Mouse (Mus musculus) midbrain, embryonic 11.5 days (tissue): ENCODE results near the gene Papola. TPM values are rescaled to one million over a fixed set of nuclear protein-coding genes. Genes with fewer than 3 reads are reported as not detected.

ENCODE experiments used
- ATAC-seq: fragments of 200-750 bp; cut with Nextera tagmentation; 2 replicates; pipeline ENCODE4 v1.8.0; 2017; ENCODE audit warnings: moderate TSS enrichment, moderate library complexity; ENCODE audit not compliant: low FRiP score
- DNase-seq: peaks from one replicate; pipeline ENCODE4 v3.0.0; 2015; ENCODE audit warnings: low spot score; ENCODE audit errors: missing footprints
- H3K27ac ChIP-seq: fragments of 300-500 bp; sonication (generic); 2 replicates; pipeline ENCODE4 v1.5.1; 2014; ENCODE audit warnings: low read depth, low read length
- H3K27me3 ChIP-seq: fragments of 300-500 bp; sonication (generic); 2 replicates; pipeline ENCODE4 v1.6.1; 2014; ENCODE audit warnings: mild to moderate bottlenecking, low read length, moderate library complexity, mixed read lengths; ENCODE audit not compliant: control insufficient read depth, insufficient read depth
- H3K36me3 ChIP-seq: fragments of 300-500 bp; sonication (generic); 2 replicates; pipeline ENCODE4 v1.6.1; 2014; ENCODE audit warnings: mild to moderate bottlenecking, low read length, moderate library complexity, mixed read lengths; ENCODE audit not compliant: control insufficient read depth, insufficient read depth
- H3K4me1 ChIP-seq: fragments of 300-500 bp; sonication (generic); 2 replicates; pipeline ENCODE4 v1.6.1; 2014; ENCODE audit warnings: low read length; ENCODE audit not compliant: control insufficient read depth, insufficient read depth
- H3K4me2 ChIP-seq: fragments of 300-500 bp; sonication (generic); 2 replicates; pipeline ENCODE4 v1.6.1; 2014; ENCODE audit warnings: mild to moderate bottlenecking, moderate library complexity
- H3K4me3 ChIP-seq: fragments of 300-500 bp; sonication (generic); 2 replicates; pipeline ENCODE4 v1.5.1; 2014; ENCODE audit warnings: low read depth, low read length
- H3K9ac ChIP-seq: fragments of 300-500 bp; sonication (generic); 2 replicates; pipeline ENCODE4 v1.6.1; 2014; ENCODE audit warnings: low read length
- H3K9me3 ChIP-seq: fragments of 300-500 bp; sonication (generic); 2 replicates; pipeline ENCODE4 v1.6.1; 2016; ENCODE audit warnings: low read length; ENCODE audit not compliant: control insufficient read depth
- WGBS: fragments of 180-500 bp; shearing (Covaris S2); extraction: QIAGEN DNeasy Blood & Tissue Kit; methylation state at CpG from one replicate; pipeline ENCODE4 v1.1.7; 2014; 5-methylcytosine and 5-hydroxymethylcytosine counted together
- polyA plus RNA-seq: library from polyadenylated mRNA; unstranded; fragments of >200 nt; fragmentation: Nextera tagmentation; extraction: Ambion mirVana; gene quantifications from 2 replicates; pipeline ENCODE4 v1.2.1, GENCODE M21; 2014

Papola gene
- polyA plus RNA-seq, 1 experiment from 2014 or later = 253 TPM

GRCm38 (mm10) chr12:105863436-105863835 is 78.9 kb downstream of the Papola start:
- Histone ChIP-seq H3K27me3 (no peaks in the 10 kb centered on the region), H3K9ac (no peak overlapping the region), H3K4me1 (no peaks in the 10 kb centered on the region), H3K27ac (no peak overlapping the region), H3K4me3 (no peak overlapping the region), H3K36me3 (no peaks in the 10 kb centered on the region), H3K9me3 (no peaks in the 10 kb centered on the region; the same call in 1 of the 2 replicates), H3K4me2 (no peak overlapping the region)
- no peak for ATAC-seq
- no peak for DNase-seq
- WGBS = 94% methylated on average over 11 of the region's 11 CpGs

GRCm38 (mm10) chr12:105867646-105868045 is 83.2 kb downstream of the Papola start:
- Histone ChIP-seq H3K4me3 (no peak overlapping the region), H3K9me3 (no peaks in the 10 kb centered on the region; the same call in 1 of the 2 replicates), H3K36me3 (no peaks in the 10 kb centered on the region), H3K4me2 (no peak overlapping the region), H3K27ac (no peak overlapping the region), H3K9ac (no peak overlapping the region), H3K4me1 (no peaks in the 10 kb centered on the region), H3K27me3 (peaks cover 3% of the 10 kb centered on the region; the same call in 1 of the 2 replicates)
- DNase-seq = peak; percentile 56
- WGBS = 92% methylated on average over 2 of the region's 2 CpGs
- no peak for ATAC-seq

GRCm38 (mm10) chr12:105869242-105869641 is 84.7 kb downstream of the Papola start:
- no peak for ATAC-seq

GRCm38 (mm10) chr12:105869696-105870095 is 85.2 kb downstream of the Papola start:
- H3K4me1 ChIP-seq = peaks cover 2% of the 10 kb centered on the region; the same call in 1 of the 2 replicates
- H3K4me2 ChIP-seq = no peak overlapping the region
- ATAC-seq = no peak
- H3K27ac ChIP-seq = no peak overlapping the region
- no peak overlapping the region for H3K4me3 ChIP-seq
- H3K9me3 ChIP-seq = no peaks in the 10 kb centered on the region; the same call in 1 of the 2 replicates
- H3K27me3 ChIP-seq = peaks cover 12% of the 10 kb centered on the region; the same call in 1 of the 2 replicates
- H3K36me3 ChIP-seq = no peaks in the 10 kb centered on the region
- no peak overlapping the region for H3K9ac ChIP-seq
- 26% methylated on average over 14 of the region's 14 CpGs for WGBS
- DNase-seq = peak; percentile 83

More at GRCm38 (mm10) chr12:105869242-105869641, 84.7 kb downstream of the Papola start:
- H3K27ac ChIP-seq = no peak overlapping the region
- peak; percentile 59 for DNase-seq
- peaks cover 8% of the 10 kb centered on the region; the same call in 1 of the 2 replicates for H3K27me3 ChIP-seq
- WGBS = 37% methylated on average over 6 of the region's 6 CpGs
- H3K9ac ChIP-seq = no peak overlapping the region
- H3K9me3 ChIP-seq = no peaks in the 10 kb centered on the region; the same call in 1 of the 2 replicates
- H3K4me2 ChIP-seq = no peak overlapping the region
- no peaks in the 10 kb centered on the region for H3K36me3 ChIP-seq
- no peaks in the 10 kb centered on the region for H3K4me1 ChIP-seq
- no peak overlapping the region for H3K4me3 ChIP-seq

GRCm38 (mm10) chr12:105873283-105873682 is 88.8 kb downstream of the Papola start:
- Histone ChIP-seq H3K27ac (no peak overlapping the region), H3K9ac (no peak overlapping the region), H3K36me3 (no peaks in the 10 kb centered on the region), H3K4me3 (no peak overlapping the region), H3K27me3 (peaks cover 21% of the 10 kb centered on the region), H3K4me2 (no peak overlapping the region), H3K4me1 (peaks cover 7% of the 10 kb centered on the region; the same call in 1 of the 2 replicates), H3K9me3 (no peaks in the 10 kb centered on the region)
- 52% methylated on average over 2 of the region's 2 CpGs for WGBS
- DNase-seq (peak; percentile 82), ATAC-seq (no peak)

- H3K27me3 ChIP-seq = peaks cover 21% of the 10 kb centered on the region
- no peak overlapping the region for H3K27ac ChIP-seq
- peak overlapping the region; percentile 26 for H3K4me2 ChIP-seq
- ATAC-seq (peak; percentile 87), DNase-seq (peak; percentile 89)
- H3K9me3 ChIP-seq = no peaks in the 10 kb centered on the region
- H3K36me3 ChIP-seq = no peaks in the 10 kb centered on the region
- WGBS = 10% methylated on average over 17 of the region's 17 CpGs
- peak overlapping the region; percentile 20; the same call in 1 of the 2 replicates for H3K9ac ChIP-seq
- no peak overlapping the region for H3K4me3 ChIP-seq
- peaks cover 7% of the 10 kb centered on the region; the same call in 1 of the 2 replicates for H3K4me1 ChIP-seq
Observed at GRCm38 (mm10) chr12:105875112-105875511, 90.6 kb downstream of the Papola start.

- Histone ChIP-seq H3K4me2 (no peak overlapping the region), H3K4me1 (peaks cover 7% of the 10 kb centered on the region; the same call in 1 of the 2 replicates), H3K27me3 (peaks cover 20% of the 10 kb centered on the region), H3K36me3 (no peaks in the 10 kb centered on the region), H3K4me3 (no peak overlapping the region), H3K9me3 (no peaks in the 10 kb centered on the region), H3K9ac (no peak overlapping the region), H3K27ac (no peak overlapping the region)
- ATAC-seq (no peak), DNase-seq (peak; percentile 75)
- 72% methylated on average over 11 of the region's 11 CpGs for WGBS
Observed at GRCm38 (mm10) chr12:105876521-105876920, 92.0 kb downstream of the Papola start.

GRCm38 (mm10) chr12:105876931-105877330 is 92.4 kb downstream of the Papola start:
- Histone ChIP-seq H3K4me1 (peaks cover 7% of the 10 kb centered on the region; the same call in 1 of the 2 replicates), H3K4me2 (no peak overlapping the region), H3K27me3 (peaks cover 20% of the 10 kb centered on the region), H3K27ac (no peak overlapping the region), H3K9ac (no peak overlapping the region), H3K4me3 (no peak overlapping the region), H3K9me3 (no peaks in the 10 kb centered on the region), H3K36me3 (no peaks in the 10 kb centered on the region)
- no peak for ATAC-seq
- WGBS = 87% methylated on average over 13 of the region's 13 CpGs
- no peak for DNase-seq

- H3K9me3 ChIP-seq = no peaks in the 10 kb centered on the region
- peaks cover 19% of the 10 kb centered on the region for H3K27me3 ChIP-seq
- H3K9ac ChIP-seq = no peak overlapping the region
- no peak overlapping the region for H3K4me3 ChIP-seq
- ATAC-seq (no peak), DNase-seq (no peak)
- no peaks in the 10 kb centered on the region for H3K36me3 ChIP-seq
- H3K27ac ChIP-seq = no peak overlapping the region
- no peak overlapping the region for H3K4me2 ChIP-seq
- 83% methylated on average over 5 of the region's 5 CpGs for WGBS
- peaks cover 7% of the 10 kb centered on the region; the same call in 1 of the 2 replicates for H3K4me1 ChIP-seq
Observed at GRCm38 (mm10) chr12:105878746-105879145, 94.3 kb downstream of the Papola start.
